Mouse (Mus musculus): Measurements from ENCODE around the gene Tmem25.

The Tmem25 gene

GRCm38 (mm10) chr9:44799102-44799957 lies at the start of gene Tmem25:
TSS of gene Tmem25 (minus strand) at chr9:44799307.
- peak; percentile 87 to 89 for DNase-seq (ENCODE audit: low spot score in 2 of 2)

- no peak for DNase-seq (ENCODE audit: low spot score in 2 of 2)
Measured at GRCm38 (mm10) chr9:44847446-44847845, 48.3 kb upstream of the Tmem25 start.

- DNase-seq (ENCODE audit: low spot score in 2 of 2) = no peak
Measured at GRCm38 (mm10) chr9:44841241-44841640, 42.1 kb upstream of the Tmem25 start.

GRCm38 (mm10) chr9:44836439-44836838 lies 37.3 kb upstream of the Tmem25 start:
- peak; percentile 71 to 79 for DNase-seq (ENCODE audit: low spot score in 2 of 2)

GRCm38 (mm10) chr9:44832356-44832755 lies 33.2 kb upstream of the Tmem25 start:
- DNase-seq (ENCODE audit: low spot score in 2 of 2) = no peak

GRCm38 (mm10) chr9:44830506-44830905 lies 31.4 kb upstream of the Tmem25 start:
- DNase-seq (ENCODE audit: low spot score in 2 of 2) = no peak

- DNase-seq (ENCODE audit: low spot score in 2 of 2) = peak; percentile 58 to 68
Measured at GRCm38 (mm10) chr9:44828944-44829343, 29.8 kb upstream of the Tmem25 start.

GRCm38 (mm10) chr9:44826660-44827059 lies 27.6 kb upstream of the Tmem25 start:
- DNase-seq (ENCODE audit: low spot score in 2 of 2) = no peak

- DNase-seq (ENCODE audit: low spot score in 2 of 2) = no peak
Measured at GRCm38 (mm10) chr9:44819920-44820827, 21.1 kb upstream of the Tmem25 start.

- DNase-seq (ENCODE audit: low spot score in 2 of 2) = no peak
Measured at GRCm38 (mm10) chr9:44817522-44817921, 18.4 kb upstream of the Tmem25 start.

GRCm38 (mm10) chr9:44814179-44814578 lies 15.1 kb upstream of the Tmem25 start:
- no peak for DNase-seq (ENCODE audit: low spot score in 2 of 2)

GRCm38 (mm10) chr9:44810316-44810715 lies 11.2 kb upstream of the Tmem25 start:
- no peak for DNase-seq (ENCODE audit: low spot score in 2 of 2)

GRCm38 (mm10) chr9:44807778-44808177 lies 8.7 kb upstream of the Tmem25 start:
- DNase-seq (ENCODE audit: low spot score in 2 of 2) = no peak

GRCm38 (mm10) chr9:44807141-44807540 lies 8.0 kb upstream of the Tmem25 start:
- no peak for DNase-seq (ENCODE audit: low spot score in 2 of 2)

GRCm38 (mm10) chr9:44805536-44805935 lies 6.4 kb upstream of the Tmem25 start:
- DNase-seq (ENCODE audit: low spot score in 2 of 2) = no peak

- DNase-seq (ENCODE audit: low spot score in 2 of 2) = no peak
Measured at GRCm38 (mm10) chr9:44804678-44805077, 5.6 kb upstream of the Tmem25 start.

GRCm38 (mm10) chr9:44802808-44803450 lies 3.8 kb upstream of the Tmem25 start, which contains the start of gene Ttc36:
TSS of gene Ttc36 (minus strand) at chr9:44803072.
- no peak for DNase-seq (ENCODE audit: low spot score in 2 of 2)

GRCm38 (mm10) chr9:44801669-44802068 lies 2.6 kb upstream of the Tmem25 start:
- no peak for DNase-seq (ENCODE audit: low spot score in 2 of 2)

- no peak for DNase-seq (ENCODE audit: low spot score in 2 of 2)
Measured at GRCm38 (mm10) chr9:44799958-44800324, 834 bp upstream of the Tmem25 start.

- DNase-seq (ENCODE audit: low spot score in 2 of 2) = no peak
Measured at GRCm38 (mm10) chr9:44798298-44798697, 809 bp downstream of the Tmem25 start.

GRCm38 (mm10) chr9:44792842-44793241 lies 6.3 kb downstream of the Tmem25 start:
- no peak for DNase-seq (ENCODE audit: low spot score in 2 of 2)
